Mouse (Mus musculus): ENCODE data around the gene Rita1.

Rita1 gene

GRCm38 (mm10) chr5:120600946-120601668, 11.3 kb downstream of the Rita1 start:
- no peak for DNase-seq (ENCODE audit: low spot score)

- DNase-seq (ENCODE audit: low spot score), result no peak
Measured at GRCm38 (mm10) chr5:120599625-120600024, 12.8 kb downstream of the Rita1 start.

DNA sequence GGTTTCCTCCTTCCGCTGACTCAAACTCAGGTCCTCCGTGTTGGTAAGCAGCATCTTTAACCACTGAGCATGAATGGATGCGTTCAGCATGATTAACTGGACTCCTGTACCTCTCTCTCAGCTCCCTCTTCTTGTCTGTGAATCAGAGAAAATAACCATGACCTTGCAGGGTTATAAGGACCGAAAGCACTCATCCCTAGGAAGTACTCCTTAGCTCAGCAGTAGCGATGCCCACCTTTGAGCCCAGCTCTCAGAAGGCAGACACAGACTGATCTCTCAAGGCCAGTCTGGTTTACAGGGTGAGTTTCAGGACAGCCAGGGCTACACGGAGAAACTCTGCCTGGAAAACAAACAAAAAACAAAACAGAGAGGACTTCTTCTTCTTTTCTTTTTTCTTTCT, 17.9 kb downstream of the Rita1 start:
- DNase-seq (ENCODE audit: low spot score), result no peak

DNA sequence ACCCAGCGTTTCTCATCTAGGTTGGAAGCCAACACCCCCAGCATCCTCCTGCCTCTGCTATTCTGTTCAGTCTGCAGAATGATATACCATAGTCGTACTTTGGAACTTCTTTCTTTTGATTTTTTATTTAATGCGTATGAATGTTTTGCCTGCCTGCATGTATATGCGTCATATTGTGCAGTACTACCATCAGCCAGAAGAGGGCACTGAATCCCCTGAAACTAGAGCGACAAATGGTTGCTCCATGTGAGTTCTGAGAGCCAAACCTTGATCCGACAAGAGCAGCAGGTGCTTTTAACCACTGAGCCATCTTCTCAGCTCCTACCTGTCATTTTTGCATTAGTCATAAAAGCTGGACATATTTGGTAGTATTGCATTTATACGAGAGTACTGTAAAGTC, 20.2 kb downstream of the Rita1 start:
- no peak for DNase-seq (ENCODE audit: low spot score)

GRCm38 (mm10) chr5:120590356-120591010, 21.9 kb downstream of the Rita1 start:
- DNase-seq (ENCODE audit: low spot score), result no peak

DNA sequence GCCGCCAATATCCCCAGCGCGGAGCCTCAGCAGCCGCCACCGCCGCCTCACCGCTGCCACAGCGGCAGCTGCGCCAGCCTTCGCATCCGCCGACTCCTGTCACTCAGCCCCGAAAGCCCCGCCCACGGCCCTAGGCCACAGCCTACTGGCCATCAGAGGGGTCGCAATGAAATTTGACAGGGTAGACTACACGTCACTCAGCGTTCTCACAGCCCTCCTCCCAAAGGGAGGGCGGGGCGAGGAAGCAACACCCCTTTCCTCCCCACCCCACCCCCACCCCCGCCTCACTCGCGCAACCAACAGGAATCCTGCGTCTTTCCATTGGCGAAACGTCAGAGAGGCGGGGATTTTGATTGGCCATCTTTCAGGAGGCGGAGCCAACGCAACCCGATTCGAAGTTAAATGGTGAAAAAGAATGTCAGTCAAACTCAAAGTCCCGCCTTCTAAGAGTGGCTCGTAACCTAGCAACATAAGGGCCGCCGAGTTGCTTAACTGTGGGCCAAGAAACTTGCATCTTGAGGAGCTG, 23.8 kb downstream of the Rita1 start, which contains the start of the genes Tpcn1 and Iqcd:
Gene Tpcn1, minus strand, starts transcription at position 105 of the 526 bp plus-strand sequence.
Gene Iqcd, plus strand, starts transcription at position 448 of the 526 bp plus-strand sequence.
- peak; percentile 98 for DNase-seq (ENCODE audit: low spot score)

DNA sequence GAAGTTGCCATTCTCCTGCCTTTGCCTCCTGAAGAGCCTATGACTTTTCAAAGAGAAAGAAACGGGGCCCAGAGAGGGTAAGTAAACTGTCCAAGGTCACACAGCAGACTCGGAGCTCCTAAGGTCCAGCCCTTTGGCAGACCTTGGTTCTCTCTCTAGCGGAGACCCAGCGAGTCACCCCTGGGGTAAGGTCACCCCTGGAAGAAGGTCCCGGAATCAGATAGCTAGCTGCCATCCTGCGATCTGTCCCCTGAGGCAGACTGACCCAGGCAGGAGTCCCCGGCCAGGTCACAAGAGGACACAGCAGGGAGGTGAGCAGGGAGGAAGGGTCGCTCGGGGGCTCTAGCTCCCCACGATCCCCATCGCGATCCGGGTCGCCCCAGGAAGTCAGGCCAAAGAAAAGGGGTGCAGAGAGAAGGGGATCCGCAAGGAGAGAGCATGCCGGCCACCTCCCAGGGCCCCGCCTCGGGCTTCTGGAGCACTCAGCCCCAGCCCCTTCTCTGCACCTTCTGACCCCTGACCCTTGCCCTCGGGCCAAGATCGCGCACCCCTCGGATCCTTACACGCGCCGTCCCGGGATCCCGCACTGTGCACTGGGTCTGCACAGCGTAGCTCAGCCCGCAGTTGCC, 24.3 kb downstream of the Rita1 start:
- no peak for DNase-seq (ENCODE audit: low spot score)

- DNase-seq (ENCODE audit: low spot score), result no peak
Measured at GRCm38 (mm10) chr5:120587616-120587926, 24.8 kb downstream of the Rita1 start.

DNA sequence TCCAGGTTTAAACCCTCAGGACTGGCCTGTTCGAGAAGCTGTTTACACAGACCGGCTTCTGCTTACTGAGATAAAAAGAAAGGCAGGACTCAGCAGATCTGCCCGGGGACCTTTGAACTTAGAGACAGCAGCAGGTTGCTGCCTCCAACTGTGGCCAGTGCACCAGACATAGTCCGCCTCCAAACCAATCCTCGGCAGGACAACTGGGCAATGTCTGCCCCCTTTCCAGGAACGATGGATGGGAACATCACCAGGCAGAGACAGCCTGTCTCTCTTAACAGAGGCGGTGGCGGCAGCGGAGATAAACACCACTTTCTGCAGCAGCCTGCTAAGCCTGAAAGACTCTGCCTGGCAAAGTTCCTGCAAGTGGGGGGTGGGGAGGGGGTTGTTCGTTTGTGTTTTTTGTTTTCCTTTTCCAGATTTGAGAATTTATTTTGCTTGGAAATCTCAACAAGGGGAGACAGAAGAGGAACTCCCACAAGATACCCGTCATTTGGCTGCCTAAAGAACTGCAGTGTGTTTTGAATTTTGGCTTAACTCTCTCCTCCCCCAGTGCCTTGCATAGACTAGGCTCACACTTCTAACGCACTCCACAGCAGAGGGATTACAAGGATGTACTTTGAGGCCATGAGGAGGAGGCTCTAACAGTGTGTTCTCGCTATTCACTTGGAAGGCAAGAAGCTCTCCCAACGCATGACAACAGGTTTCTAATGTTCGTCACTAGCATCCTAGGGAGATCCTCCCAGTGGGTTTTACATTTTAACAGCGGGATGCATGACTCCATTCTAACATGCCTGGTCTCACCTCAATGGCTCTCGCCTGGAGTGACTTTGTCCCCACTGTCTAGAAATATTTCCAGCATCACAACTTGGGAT, 25.4 kb downstream of the Rita1 start:
- no peak for DNase-seq (ENCODE audit: low spot score)

DNA sequence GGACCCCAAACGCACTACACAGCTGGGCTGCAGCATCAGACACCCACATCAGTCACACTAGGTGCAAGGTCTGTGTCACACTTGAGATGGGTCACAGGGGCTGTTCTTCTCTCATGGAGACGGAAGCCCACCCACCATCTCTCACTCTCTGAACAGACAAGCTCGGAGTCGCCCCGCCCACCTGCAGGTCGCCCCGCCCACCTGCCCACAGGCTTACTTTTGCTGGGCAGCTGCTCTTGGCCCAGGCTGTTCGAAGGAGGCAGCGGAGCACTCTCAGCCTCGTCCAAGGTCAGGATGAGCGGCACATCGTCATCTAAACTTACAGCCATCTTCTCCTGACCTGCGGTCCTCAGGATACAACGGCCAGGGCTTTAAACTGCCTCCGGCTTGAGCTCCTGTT, 27.4 kb downstream of the Rita1 start:
- DNase-seq (ENCODE audit: low spot score), result no peak

- DNase-seq (ENCODE audit: low spot score), result no peak
Measured at GRCm38 (mm10) chr5:120583511-120583910, 28.9 kb downstream of the Rita1 start.

DNA sequence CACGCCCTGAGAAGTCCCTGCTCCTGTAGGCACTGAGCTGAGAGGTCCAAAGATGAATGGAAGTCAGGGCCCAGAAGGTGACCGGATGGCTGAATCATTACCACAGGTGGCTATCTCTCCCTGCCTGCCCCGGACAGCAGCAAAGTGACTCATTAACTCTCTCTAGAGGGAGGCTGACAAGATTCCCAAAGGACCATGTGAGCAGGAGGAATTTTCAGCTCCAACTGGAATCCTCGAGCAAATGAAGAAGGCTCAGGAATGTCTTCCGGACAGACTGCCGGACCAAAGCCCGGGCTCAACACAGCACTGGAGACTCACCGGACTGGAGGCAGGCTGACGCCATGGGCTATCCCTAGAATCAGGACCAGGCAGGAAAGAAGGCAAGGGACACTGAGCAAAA, 30.4 kb downstream of the Rita1 start:
- DNase-seq (ENCODE audit: low spot score), result no peak

DNA sequence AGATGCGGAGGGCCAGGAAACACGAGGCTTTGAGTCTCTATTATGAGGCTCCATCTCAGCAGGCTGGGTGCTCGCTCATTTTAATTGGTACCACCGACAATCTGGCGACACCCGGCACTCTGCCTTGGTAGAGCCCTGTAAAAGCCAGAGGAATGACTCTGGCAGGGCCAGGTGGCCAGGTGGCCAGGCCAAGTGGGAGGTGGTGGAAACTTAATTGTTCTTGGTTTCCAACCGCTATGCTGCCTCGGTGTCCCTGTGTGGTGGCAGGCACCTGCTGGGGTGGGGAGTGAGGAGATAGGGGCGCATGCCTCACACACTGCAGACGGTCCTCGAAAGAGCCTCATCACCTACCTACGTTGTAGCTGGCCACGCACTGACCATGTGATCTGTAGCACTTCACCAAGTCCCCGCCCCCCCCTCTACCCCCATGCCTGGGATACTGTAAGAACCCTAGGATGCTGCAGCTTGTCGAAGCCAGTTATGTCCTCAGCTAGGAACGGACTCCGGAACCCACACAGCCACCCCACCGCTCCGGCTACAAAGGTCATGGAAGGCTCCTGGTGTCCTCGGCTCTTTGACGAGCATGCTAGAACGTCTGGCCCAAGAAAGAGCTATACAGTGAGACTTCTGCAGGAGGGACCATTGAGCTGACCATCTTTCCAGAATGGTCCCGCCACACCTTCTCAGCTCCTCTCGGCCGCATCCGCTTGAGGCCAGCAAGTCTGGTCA, 32.3 kb downstream of the Rita1 start:
- no peak for DNase-seq (ENCODE audit: low spot score)

GRCm38 (mm10) chr5:120579211-120579897, 33.0 kb downstream of the Rita1 start:
- no peak for DNase-seq (ENCODE audit: low spot score)

GRCm38 (mm10) chr5:120578504-120579081, 33.8 kb downstream of the Rita1 start:
- no peak for DNase-seq (ENCODE audit: low spot score)

GRCm38 (mm10) chr5:120577935-120578441, 34.4 kb downstream of the Rita1 start:
- peak; percentile 77 for DNase-seq (ENCODE audit: low spot score)

DNA sequence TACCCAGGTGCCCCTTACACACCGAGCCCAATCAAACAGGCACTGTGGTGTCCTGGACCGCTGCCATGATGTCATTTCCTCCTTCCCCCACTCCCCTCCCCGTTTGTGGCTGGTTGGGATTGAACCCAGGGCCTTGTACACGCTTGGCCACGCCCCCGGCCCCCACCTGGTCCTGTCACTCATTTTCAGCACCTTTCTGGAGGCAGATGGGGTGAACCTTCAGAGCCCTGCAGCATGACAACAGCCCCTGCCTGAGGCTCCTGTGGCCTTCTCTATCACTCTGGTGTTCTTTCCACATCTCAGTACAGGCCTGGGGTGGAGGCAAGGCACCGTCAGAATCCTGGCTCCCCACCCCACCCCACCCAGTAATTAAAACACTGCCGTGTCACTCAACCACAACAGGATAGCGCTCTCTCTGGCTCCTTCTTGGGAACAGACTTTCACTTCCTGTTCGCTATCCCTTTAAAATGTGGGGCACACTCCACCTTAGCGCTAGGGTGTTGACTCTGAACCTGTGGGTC, 35.5 kb downstream of the Rita1 start:
- no peak for DNase-seq (ENCODE audit: low spot score)

DNA sequence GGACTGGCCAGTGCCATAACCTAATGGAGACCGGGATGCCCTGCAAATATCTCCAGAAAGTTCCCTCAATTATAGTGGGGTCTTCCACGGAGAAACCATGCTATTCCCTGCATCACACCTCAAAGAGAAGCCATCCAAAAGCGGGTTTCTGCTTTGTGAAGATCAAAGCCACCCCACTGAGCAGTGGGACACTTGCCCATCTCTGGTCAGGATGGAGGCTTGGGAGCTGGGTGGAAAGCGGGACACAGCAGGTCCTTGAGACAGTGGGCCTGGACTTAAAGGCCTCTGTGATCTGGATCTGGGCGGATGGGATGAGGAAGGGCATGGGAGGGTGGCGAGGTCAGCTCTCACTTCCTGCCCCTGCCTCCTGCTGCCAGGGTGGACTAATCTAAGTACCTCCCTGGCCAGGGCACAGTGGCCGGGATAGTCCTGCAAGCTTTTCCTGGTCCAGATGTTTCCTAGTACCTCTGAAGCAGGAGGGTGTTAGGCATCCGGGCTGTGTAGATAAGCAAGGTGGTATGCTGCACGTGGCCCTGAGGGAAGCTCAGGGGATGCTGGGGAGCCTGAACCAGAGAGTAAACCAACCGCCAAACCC, 37.8 kb downstream of the Rita1 start:
- DNase-seq (ENCODE audit: low spot score), result no peak

- no peak for DNase-seq (ENCODE audit: low spot score)
Measured at GRCm38 (mm10) chr5:120571056-120571740, 41.2 kb downstream of the Rita1 start.

Data from c-Kit-positive CD71-positive TER-119-positive erythroid progenitor cells, embryonic 14.5 days (primary cell).